Mouse (Mus musculus): ENCODE data around the gene Bst2.
"Not testable (repeated sequence)": the region's sequence is repeated elsewhere in the genome, so short reads cannot be mapped to it uniquely, and the experiment has no call there.

- not testable (repeated sequence) for TF ChIP-seq CTCF (IDR thresholded peaks at IDR 0.05; ENCODE audit: borderline replicate concordance, control insufficient read depth, extremely low read depth, insufficient read depth, low read length, poor library complexity); POLR2A (IDR thresholded peaks at IDR 0.05; ENCODE audit: control insufficient read depth, extremely low read depth, insufficient read depth, low read length, poor library complexity)
These were observed 6.4 kb downstream of the Bst2 start for GRCm38 (mm10) chr8:71530735-71531467.

Data from thymus, adult 2 months (tissue).